In the genomic region with DNA sequence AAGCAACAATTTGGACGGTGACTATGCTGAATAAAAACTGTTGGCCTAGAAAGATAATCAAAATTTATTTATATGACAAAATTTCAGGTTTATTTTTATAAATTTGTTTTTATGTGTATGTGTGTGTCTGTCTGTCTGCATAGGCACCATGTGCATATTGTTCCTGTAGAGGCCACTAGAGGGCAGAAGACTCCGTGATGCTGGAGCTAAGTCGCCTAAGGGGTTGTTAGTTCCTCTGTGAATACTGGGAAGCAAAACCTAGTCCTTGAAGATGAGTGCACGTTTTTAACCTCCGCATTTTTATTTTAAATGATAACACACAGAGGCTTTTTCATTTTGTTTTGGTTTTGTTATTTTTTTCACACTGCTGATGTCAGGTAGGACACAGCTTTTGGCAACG, we compare ENCODE assay signal across 14 mouse cellular contexts.
"Had no signal": no experiment of that assay in that cellular context is flagged by ENCODE, and none has a peak within 500 bp of the region (broad histone marks: within the 10 kb centered on the region; RNA-seq: fewer than 3 reads in every experiment).

No protein-coding gene starts in this region.

- H3K4me2 ChIP-seq: liver, embryonic 13.5 days; midbrain, embryonic 12.5 days; neural tube, embryonic 13.5 days; stomach, embryonic 15.5 days had no signal

- H3K27me3 ChIP-seq: liver, embryonic 13.5 days; midbrain, embryonic 12.5 days; neural tube, embryonic 13.5 days; stomach, embryonic 15.5 days had no signal

- H3K4me1 ChIP-seq: limb, embryonic 10.5 days; liver, embryonic 13.5 days; midbrain, embryonic 12.5 days; neural tube, embryonic 13.5 days; stomach, embryonic 15.5 days had no signal

- H3K4me3 ChIP-seq: limb, embryonic 10.5 days; liver, embryonic 13.5 days; midbrain, embryonic 12.5 days; neural tube, embryonic 13.5 days; stomach, embryonic 15.5 days had no signal

- ATAC-seq: lung, postnatal 0 days; midbrain, embryonic 16.5 days had no signal

- H3K9ac ChIP-seq: liver, embryonic 13.5 days; midbrain, embryonic 12.5 days; neural tube, embryonic 13.5 days; stomach, embryonic 15.5 days had no signal

- H3K9me3 ChIP-seq: limb, embryonic 10.5 days; liver, embryonic 13.5 days; midbrain, embryonic 12.5 days; neural tube, embryonic 13.5 days; stomach, embryonic 15.5 days had no signal

- H3K36me3 ChIP-seq: limb, embryonic 10.5 days; liver, embryonic 13.5 days; midbrain, embryonic 12.5 days; neural tube, embryonic 13.5 days; stomach, embryonic 15.5 days had no signal

- DNase-seq: kidney, adult 11 months; kidney, adult 9 months; liver, embryonic 13.5 days; lung, adult 2 months; lung, postnatal 36 days; retina, postnatal 1 day; right cerebral cortex, postnatal 4 days had no signal

- H3K27ac ChIP-seq: kidney, postnatal 0 days; limb, embryonic 10.5 days; liver, embryonic 13.5 days; midbrain, embryonic 12.5 days; neural tube, embryonic 13.5 days; stomach, embryonic 15.5 days had no signal
